Mouse (Mus musculus) Patski (cell line): ENCODE measurements around the gene Ces1e. TPM values are rescaled to one million over a fixed set of nuclear protein-coding genes. Genes with fewer than 3 reads are reported as not detected.

Experiments
- ATAC-seq: fragments of 100-300 bp; one replicate; pipeline ENCODE4 v1.8.0; 2021
- CTCF ChIA-PET: fragments of 350-600 bp; sonication (Branson Sonifier 250); formaldehyde crosslinking; loops from one replicate; lab custom pipeline; 2022; ENCODE audit warnings: inconsistent platforms; lab: Charles Lee
- POLR2A ChIA-PET: fragments of 350-600 bp; sonication (Branson Sonifier 250); formaldehyde crosslinking; loops from one replicate; lab custom pipeline; 2022; ENCODE audit warnings: antibody characterized with exemption, inconsistent platforms; lab: Charles Lee
- DNase-seq: peaks from one replicate; pipeline ENCODE4 v3.0.0-alpha.2; 2011; ENCODE audit warnings: low read depth, low spot score
- H3K27me3 ChIP-seq: fragments of 371-371 bp; one replicate; pipeline ENCODE4 v1.5.1; 2021
- CTCF ChIP-seq: fragments of 100-300 bp; IDR thresholded peaks from one replicate; pipeline ENCODE4 v1.5.1; 2021
- in situ Hi-C: fragments of 300-500 bp; cut with MboI; formaldehyde crosslinking; loops from 3 replicates; pipeline ENCODE4 v1.11.1; 2018; ENCODE audit warnings: low pct_unique_long_range_greater_than_20kb, mixed read lengths
- polyA plus RNA-seq: library from polyadenylated mRNA; unstranded; gene quantifications from one replicate; pipeline ENCODE4 v1.2.3, GENCODE M21; 2021

The Ces1e gene
- polyA plus RNA-seq, 1 experiment from 2014 or later = not detected

- ATAC-seq (no peak), DNase-seq (no peak)
- peaks cover 10% of the 10 kb centered on the region for H3K27me3 ChIP-seq
- in situ Hi-C loops = no loop called here
- no peak for TF ChIP-seq CTCF
- POLR2A ChIA-PET = no interaction called here
- CTCF ChIA-PET = no interaction called here
Observed at GRCm38 (mm10) chr8:93176593-93176992, 52.8 kb downstream of the Ces1e start.

DNA sequence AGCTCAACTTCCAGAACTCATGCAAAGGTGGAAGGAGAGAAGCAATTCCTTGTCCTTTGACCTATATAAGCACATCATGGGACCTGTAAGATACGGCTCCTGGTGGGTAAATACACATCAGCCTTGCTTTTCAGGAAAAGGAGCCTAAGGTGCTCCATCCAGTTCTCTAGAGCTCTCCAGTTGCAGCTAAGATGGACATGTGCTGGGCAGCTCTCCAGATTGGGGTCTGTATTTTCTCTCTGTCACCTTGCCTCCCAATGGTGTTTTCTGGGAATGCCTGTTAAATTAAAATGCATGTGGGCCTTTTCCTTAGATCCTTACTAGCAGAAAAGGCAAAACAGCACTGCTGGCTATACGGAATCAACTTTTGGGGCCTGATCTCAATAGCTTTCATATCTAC, 54.9 kb downstream of the Ces1e start:
- peaks cover 12% of the 10 kb centered on the region for H3K27me3 ChIP-seq
- POLR2A ChIA-PET = no interaction called here
- DNase-seq = no peak
- TF ChIP-seq CTCF = no peak
- in situ Hi-C loops = no loop called here
- no peak for ATAC-seq
- CTCF ChIA-PET = no interaction called here

- H3K27me3 ChIP-seq = peaks cover 8% of the 10 kb centered on the region
- ChIA-PET CTCF (no interaction called here), POLR2A (no interaction called here)
- in situ Hi-C loops = no loop called here
- no peak for TF ChIP-seq CTCF
- DNase-seq = no peak
- ATAC-seq = no peak
Observed at GRCm38 (mm10) chr8:93171846-93172590, 57.4 kb downstream of the Ces1e start.

GRCm38 (mm10) chr8:93163363-93163762, 66.1 kb downstream of the Ces1e start:
- in situ Hi-C loops = no loop called here
- H3K27me3 ChIP-seq = peaks cover 4% of the 10 kb centered on the region
- ChIA-PET CTCF (no interaction called here), POLR2A (no interaction called here)
- DNase-seq (no peak), ATAC-seq (no peak)
- no peak for TF ChIP-seq CTCF

GRCm38 (mm10) chr8:93151401-93151800, 78.0 kb downstream of the Ces1e start:
- TF ChIP-seq CTCF = no peak
- DNase-seq (no peak), ATAC-seq (no peak)
- H3K27me3 ChIP-seq = peaks cover 4% of the 10 kb centered on the region
- in situ Hi-C loops = no loop called here
- ChIA-PET CTCF (no interaction called here), POLR2A (no interaction called here)

Other genes with a start within 250 kb of the Ces1e start
- not detected for gene Ces1a, start 181.4 kb downstream of the Ces1e start, polyA plus RNA-seq
- gene Ces1b, start 149.6 kb downstream of the Ces1e start, polyA plus RNA-seq = not detected
- gene Ces1c, start 98.3 kb downstream of the Ces1e start, polyA plus RNA-seq = not detected
- gene Ces1d, start 31.8 kb downstream of the Ces1e start, polyA plus RNA-seq = not detected
- gene Ces1f, start 50.1 kb upstream of the Ces1e start, polyA plus RNA-seq = not detected
- 0.03 TPM for gene Ces1g, start 107.7 kb upstream of the Ces1e start, polyA plus RNA-seq
- gene Ces1h, start 150.1 kb upstream of the Ces1e start, polyA plus RNA-seq = not detected